Mouse (Mus musculus) skeletal muscle tissue, adult 2 months (tissue): ENCODE results near the gene Pnpla8.
"Not testable (repeated sequence)": the region's sequence is repeated elsewhere in the genome, so short reads cannot be mapped to it uniquely, and the experiment has no call there.

ENCODE experiments used
- DNase-seq: peaks from one replicate; pipeline ENCODE4 v3.0.0-alpha.2; 2012; ENCODE audit warnings: low read depth, low spot score

Gene Pnpla8

DNA sequence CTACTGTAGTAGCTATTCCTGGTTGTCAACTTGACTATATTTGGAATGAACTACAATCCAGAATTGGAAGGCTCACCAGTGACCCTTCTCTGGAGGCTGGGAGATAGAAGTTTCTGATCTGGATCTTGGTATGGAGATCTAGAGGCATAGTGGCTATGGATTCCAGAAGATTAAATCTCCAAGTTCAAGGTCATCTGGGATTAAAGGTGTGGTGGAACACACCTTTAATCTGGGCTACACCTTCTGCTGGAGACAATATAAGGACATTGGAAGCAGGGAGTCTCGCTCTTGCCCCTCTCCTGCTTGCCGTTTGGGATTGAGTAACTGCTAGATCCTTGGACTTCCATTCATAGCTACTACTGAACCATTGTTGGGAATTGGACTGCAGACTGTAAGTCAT is at the start of gene Pnpla8:
Gene Pnpla8 (plus strand): TSS at position 301 of the 400 bp plus-strand sequence.
- DNase-seq: not testable (repeated sequence)

DNA sequence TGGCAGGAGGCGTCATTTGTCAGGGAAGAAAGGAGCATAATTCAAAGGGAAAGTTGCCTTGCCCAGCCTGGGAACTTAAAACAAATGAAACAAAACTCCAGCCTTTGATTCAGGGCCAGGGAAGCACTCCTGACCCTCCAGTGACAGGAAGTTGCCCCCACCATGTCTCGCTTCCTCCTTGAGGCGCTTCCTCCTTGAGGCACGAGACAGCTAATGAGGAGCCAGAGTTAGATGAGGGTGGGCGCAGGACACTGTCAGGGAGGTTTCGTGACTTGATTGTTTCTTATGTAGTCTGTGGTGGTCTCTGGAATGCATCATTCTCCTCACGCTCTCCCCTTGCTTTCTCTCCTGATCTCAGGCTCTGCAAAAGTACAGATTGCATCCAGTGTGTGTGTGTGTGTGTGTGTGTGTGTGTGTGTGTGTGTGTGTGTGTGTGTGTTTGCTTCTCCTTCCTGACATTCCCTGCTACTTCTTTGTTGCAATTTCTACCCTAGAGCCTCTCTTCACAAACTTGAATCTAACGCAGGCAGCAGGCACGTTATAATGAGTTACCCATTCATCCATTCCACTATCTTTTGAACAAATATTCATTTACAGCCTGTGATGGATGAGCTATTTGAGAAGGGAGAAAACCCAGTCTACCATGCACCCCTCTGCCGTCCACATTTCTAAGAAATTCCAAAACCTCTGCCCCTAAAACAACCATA is 44.7 kb upstream of the Pnpla8 start:
- peak; percentile 7 for DNase-seq

DNA sequence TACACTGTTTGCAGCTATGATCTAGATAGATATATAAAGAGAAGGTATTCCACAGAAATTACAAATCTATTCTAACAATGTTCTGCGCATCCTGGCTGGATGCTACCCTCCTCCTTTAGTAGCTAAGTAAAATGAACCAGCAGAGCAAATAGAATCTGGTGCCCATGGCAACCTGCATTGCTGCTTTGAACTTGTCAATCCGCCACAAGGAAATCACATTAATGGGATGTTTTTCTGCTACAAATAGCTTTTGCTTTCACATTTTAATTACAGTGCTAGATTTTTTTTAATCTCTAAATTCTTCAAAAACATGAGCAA is 44.2 kb upstream of the Pnpla8 start:
- DNase-seq: no peak

DNA sequence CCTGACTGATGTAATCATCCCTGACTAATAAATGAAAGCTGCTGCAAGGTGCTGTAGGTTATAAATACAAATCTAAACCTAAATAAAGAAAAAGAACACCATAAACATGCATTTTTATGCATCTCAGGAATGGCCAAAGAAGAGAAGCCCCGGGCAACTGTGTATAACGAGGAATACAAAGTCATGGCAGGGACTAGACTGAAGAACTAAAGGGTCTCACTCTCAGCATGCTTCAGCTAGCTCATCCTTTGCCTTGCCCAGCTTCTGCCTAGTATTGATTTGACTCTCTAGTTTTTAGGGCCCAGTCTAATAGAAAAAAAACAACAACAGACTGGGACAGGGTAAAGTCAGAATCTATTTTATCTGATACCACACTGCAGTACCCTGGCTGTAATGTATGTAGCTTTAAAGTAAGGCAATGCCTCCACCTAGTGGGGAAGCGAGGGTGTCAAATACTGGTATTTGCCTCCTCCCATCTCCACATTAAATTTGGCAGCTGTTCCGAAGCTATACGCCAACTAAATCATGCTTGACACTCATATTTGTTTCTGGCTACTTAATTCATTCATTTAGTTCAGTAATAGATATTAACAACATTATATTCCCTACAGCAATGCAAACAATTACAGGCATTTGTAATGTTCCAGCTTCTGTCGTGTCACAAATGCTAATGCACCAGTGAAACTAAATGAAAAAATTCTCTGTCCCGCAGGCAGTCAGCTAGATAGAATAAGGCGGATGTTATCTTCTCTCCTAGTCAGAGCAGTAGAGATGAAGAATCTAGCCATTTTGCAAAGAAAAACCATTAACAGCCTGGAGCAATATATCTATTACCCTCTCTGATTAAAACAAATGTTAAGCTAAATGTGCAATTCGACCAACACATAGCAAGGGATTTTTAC is 39.8 kb upstream of the Pnpla8 start:
- no peak for DNase-seq

DNA sequence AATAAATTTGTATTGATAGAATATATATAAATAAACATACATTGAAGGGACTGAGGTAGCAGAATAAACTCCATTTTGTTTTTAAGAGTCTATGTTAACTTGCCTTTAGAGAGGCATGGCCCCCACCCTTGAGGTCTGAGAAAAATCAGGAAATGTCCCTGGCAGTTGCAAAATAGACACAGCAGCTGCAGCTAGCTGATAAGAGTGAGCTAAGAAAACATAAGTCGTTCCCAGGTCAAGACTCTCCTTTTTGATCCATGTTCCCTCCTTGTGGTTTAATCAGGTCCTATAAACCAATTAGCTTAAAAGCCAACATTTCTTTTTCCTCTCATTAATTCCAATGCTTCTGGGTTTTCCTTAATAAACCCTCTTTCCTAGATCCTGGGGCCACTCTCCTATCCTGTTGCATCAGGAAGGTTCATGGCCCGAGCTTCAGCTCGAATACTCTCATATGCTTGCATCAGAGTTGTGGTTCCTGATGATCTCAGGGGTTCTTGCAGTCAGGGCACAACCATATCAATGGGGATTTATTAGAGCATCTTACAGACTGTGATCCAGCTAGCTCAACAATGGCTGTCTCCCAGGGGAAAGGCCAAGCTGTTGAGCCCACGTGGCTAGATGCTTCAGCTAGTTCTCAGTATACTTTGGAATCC is 23.2 kb upstream of the Pnpla8 start:
- no peak for DNase-seq

DNA sequence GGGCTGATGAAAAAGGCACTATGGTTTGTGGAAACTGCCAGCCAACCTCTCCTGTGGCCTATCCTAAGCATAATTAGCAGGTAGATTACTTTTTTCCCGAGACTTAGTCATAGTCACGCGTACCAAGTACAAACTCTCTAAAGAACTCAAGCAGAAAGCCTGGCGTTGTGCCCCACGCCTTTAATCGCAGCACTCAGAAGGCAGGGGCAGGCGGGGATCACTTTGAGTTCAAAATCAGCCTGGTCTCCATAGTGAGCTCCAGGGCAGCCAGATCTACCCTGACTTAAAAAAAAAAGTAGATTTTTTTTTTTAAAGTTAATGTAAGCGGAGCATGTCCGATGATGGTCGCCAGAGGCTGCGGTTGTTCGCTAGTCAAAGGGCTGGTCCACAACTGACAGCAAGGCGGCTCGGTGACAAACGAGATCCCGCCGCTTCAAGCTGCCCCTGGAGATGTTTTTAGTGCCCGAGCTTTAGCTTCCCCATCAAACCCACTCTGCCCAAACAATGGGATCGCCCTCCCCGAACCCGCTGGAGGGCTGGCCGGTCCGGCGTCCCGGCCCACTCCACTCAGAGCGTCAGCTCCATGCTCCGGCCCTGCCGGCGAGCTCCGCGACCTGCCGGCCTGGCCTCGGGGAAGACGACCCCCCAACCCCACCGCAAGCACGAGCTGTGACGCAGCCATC is 11.9 kb upstream of the Pnpla8 start:
- peak; percentile 25 for DNase-seq

DNA sequence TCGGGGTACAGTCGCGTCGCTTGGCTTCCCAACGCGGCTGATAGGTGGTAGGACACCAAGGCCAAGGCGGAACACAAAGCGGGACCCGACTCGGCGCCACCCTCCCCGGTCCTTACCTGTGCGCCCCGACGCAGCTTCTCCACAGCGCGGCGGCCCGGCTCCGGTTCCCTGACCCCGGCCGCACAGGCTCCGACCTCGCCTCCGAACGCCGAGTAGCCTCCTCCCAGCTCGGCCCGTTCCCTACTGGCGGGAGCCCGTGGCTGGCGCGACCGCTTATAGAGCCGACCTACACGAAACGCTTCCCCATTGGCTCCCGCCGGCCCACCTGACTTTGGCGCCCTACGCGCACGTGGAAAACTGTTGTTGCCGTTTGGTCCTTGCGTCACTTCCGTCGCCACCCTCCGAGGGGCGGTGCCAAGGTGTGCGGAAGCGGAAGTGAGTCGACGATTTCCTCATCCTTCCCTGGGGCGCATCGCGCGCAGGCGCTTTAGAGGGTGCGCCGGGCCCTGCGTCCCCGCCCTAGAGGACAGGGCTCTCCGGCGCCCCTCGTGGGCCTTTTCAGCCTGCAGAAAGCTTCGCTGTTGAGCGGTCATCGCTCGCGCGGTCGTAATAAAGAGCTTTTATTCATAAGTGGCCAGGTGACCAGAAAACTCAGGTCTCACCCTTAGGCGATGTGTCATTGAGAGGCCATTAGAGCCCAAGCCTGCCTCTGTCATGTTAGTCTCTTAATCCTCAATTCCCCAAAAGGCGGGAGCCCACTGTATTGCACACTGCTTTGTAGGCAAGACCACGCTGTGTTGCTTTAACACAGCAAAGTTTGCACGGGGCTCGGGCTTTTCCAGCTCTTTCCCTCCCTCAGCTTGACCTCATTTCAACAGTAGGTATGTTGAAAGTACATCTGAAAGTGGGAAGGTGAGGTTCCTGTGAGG is 11.1 kb upstream of the Pnpla8 start, which contains the start of gene Dnajb9:
Gene Dnajb9 (minus strand): TSS at position 503 of the 929 bp plus-strand sequence.
- peak; percentile 100 for DNase-seq

DNA sequence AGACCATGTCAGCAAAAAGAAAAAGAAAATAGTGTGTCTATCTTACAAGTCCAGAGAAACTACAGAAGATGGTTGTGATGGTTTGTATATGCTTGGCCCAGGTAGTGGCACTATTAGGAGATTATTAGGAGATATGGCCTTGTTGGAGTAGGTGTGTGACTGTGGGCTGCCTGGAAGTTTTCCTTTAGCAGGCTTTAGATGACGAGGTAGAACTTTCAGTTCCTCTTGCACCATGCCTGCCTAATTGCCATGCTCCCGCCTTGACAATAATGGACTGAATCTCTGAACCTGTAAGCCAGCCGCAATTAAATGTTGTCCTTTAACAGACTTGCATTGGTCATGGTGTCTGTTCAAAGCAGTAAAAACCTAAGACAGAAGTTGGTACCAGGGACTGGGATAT is 9.6 kb upstream of the Pnpla8 start:
- no peak for DNase-seq

DNA sequence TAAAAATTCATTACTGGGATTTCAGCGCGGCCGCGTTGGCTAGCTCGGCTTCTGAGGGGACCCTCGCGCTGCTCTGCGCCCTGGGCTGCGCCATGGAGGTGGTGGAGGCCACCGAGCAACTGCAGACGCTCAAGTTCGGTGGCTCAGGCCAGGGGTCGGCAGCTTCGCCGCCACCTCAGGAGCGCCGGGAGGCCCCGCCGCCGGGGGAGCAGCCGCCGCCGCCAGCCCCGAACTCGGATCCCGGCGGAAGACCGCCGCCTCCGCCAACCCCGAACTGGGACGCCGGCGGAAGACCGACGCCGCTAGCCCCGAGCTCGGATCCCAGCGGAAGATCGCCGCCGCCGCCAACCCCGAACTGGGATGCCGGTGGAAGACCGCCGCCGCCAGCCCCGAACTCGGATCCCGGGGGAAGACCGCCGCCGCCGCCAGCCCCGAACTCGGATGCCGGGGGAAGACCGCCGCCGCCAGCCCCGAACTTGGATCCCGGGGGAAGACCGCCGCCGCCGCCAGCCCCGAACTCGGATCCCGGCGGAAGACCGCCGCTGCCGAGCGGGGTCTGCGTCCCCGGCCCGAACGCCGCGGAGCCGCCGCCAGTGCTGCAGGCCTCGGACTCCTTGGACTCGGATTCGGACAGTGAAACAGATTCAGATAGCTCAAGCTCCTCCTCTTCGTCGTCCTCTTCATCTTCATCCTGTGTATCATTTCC is 634 bp downstream of the Pnpla8 start:
- no peak for DNase-seq

DNA sequence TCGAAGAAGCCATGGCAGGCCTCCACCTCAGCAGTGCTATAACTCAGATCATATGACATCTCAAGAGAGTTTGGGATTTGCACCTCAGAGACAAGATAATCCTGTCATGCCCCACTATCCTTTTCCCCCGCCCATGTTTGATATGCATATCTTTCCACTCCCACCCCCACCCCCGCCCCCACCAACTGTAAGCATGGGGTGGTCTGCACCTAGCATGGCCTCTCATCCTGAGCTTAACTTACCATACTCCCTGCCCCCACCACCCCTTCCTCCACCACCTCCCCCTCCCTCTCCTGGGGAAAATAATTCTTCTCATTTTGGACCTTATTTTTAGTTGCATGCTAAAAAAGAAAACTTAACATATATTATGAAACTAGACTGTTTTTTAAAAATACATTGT is 1.9 kb downstream of the Pnpla8 start:
- DNase-seq: no peak

DNA sequence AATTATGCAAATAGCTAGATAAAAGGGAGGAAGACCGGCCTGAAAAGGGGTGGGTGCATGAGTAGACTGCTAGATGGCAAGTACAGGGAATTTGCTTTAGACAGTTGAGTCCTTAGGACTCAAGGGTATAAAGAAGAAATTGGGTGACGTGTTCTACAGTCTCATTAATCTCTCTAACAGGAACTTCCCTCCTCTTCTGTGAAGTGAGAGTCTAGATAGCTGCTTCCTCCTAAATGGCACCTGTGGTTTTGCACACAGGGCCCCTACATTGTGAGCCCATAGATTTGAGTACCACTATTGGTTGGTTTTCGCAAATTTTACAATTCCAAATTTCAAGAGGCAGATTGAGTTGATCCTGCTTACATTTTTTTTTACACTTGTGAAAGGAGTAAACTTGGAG is 3.5 kb downstream of the Pnpla8 start:
- no peak for DNase-seq

DNA sequence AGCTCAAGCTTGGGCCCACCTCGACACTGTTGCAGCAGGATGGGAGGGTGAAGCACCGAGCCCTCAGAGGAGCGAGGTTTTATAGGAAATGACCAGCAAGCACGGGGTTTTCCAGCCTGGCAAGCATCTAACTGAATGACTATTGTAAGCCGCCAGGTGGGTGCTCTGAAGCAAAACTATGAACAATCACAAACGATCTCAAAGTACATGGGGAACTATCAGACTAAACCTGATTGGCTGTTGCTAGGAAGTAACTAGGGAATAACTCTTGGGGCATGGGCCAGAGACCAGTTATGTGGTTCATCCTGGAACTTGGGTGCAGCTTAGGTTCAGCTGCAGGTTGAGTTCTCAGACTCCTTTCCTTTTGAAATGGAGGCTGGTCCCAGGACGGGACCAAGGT is 19.9 kb downstream of the Pnpla8 start:
- DNase-seq: no peak

DNA sequence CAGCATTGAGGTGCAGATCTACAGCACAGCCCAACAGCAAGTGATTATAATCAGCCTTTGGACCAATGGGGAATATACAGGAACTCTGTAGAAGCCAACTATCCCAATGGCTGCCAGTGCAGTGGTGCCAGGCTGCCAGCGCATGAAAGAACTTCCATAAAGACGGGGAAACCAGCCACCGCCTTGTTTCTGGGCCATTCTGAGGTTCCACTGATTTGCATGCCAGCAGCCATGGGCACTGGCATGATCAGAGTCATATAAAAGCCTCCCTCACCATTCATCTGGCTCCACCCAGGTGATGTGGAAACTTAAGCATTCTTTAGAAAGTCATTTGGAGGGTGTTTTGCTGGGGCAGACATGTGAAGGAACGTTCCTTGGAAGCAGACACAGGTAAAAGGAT is 21.2 kb downstream of the Pnpla8 start:
- no peak for DNase-seq

DNA sequence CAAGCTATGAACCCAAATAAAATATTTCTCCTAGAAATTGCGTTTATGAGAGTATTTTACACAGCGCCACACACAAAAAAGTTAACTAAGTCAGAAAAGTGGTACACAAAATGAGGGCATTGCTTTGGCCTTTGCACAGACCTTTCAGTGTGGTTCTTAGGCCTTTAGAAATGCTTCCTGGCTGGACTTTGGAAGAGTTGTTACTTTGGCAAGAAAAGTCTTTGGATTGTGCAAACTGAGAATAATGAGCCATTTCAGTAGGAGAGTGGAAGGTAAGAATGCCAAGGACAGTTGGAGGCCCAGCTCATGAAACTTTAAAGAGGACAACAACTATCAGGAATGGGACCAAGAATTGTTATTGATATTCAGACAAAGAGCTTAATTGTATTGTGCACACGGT is 24.6 kb downstream of the Pnpla8 start:
- DNase-seq: no peak

DNA sequence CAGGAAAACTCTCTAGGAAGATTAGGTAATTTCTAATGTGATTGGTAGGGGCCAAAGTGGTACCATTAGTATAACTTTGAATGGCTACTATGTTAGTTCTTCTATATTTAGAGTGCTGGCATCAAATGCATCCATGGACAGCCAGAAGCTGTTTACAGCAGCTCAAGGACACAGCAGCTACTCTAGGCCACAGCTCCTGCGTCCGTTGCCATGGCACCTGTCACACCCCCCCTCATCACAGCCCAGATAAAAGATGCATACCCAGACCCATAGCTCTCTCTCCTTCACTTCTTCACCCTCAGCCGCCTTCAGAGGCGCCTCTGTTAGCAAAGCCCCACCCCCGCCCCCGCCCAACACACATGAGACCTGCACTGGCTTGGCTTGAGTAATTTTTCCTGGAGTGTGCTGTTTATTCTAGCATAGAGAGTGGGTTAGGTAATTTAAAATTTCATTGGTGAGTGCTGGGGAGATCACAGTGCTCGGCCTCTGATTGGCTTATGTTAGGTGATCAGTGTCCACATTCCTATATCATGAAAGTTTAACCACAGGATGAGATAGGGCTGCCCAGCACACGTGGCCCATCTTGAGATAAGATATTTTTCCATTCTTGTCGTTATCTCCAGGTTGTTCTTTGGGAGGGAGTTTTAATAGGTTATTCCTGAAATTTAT is 27.3 kb downstream of the Pnpla8 start:
- DNase-seq: no peak

DNA sequence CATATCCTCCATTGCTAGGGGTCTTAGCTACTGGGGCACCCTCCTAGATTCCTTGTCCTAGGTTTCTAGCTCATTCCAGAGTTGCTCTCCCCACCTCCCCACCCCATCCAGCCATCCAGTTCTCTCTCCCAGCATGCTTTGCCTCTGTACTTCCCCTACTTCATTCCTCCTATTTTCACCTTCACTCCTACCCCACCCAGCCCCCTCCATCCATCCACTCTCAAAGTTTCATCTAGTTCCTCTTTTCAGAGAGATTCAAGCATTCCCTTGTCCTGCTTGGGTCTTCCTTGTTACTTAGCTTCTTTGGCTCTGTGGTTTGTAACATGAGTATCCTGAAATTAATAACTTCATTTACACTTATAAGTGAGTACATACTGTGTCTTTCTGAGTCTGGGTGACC is 41.4 kb downstream of the Pnpla8 start:
- DNase-seq: no peak

DNA sequence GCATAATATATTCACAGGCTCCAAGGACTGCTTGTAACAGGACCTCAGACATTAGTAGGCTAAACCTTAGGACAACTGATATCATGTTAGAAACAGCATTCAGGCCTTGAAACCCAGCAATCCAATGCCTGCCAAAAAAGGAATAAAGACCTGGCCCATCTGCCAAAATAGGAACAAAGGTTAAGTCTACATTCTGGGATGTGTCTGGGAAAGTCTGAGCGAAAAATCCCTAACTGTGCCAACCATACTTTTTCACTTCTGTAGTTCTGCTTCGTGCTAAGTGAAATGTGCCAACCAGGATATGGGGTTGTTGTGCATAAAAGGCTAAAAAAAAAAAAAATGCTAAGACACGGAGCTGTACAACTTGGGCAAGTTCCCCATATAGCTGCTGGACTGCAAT is 44.5 kb downstream of the Pnpla8 start:
- DNase-seq: no peak

DNA sequence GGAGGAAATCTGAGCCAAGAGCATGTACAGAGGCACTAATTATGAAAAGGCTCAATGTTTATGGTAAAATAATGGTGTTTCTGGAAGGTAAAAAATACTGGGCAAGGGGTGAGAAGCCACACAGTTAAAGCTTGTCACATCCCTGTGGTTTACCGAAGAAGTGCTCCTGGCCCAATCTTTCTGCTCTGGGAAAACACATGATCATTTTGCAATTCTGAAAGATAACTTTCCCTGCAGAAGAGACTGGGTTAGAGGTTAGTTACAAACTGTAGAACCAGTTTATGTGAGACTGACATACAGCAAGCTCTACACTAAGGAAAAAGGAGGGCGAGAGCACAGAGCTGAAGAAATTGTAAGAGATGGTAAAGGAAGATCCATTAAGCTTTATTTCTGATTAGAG is 46.0 kb downstream of the Pnpla8 start:
- DNase-seq: no peak

DNA sequence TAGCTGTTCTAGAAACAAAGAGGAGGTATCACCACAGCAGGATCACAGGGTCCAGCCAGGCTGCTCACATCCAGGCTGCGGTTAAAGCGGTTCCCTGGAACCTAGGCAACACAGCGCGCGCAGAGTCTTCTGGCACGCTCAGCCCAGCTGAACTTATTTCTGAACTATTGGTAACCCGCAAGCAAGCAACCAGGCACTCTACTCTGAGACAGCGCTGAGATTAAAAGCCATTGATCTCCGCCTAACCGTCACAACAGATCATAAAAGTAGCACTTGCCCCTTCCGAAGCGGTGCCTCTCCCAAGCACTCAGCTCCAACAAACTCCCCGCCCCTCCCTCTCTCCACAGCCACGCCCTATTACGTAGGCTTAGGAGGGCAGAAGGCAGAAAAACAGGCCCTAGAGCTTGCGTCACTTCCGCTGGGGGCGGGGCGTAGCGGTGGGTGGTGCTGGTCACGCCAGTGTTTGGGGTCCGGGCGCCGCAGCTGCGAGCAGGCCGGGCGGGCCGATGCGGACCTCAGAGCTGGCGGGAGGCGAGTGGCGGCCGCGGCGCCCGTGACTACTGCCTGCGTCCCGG is 47.6 kb downstream of the Pnpla8 start:
- peak; percentile 95 for DNase-seq
